Mouse (Mus musculus) heart, adult 2 months (tissue): ENCODE results near the gene Casc3.

ENCODE experiments used
- CTCF ChIP-seq: fragments of 200-600 bp; IDR thresholded peaks from 2 replicates; pipeline ENCODE4 v1.8.1; 2022; ENCODE audit warnings: antibody characterized with exemption, mild to moderate bottlenecking, moderate library complexity
- EP300 ChIP-seq: fragments of 200-500 bp; IDR thresholded peaks from 2 replicates; pipeline ENCODE4 v1.6.1; 2011; ENCODE audit warnings: low read depth, low read length, control low read depth; ENCODE audit not compliant: insufficient read depth
- POLR2A ChIP-seq: fragments of 200-500 bp; IDR thresholded peaks from 2 replicates; pipeline ENCODE4 v1.6.1; 2011; ENCODE audit warnings: mild to moderate bottlenecking, low read depth, low read length, control low read depth; ENCODE audit not compliant: insufficient read depth

DNA sequence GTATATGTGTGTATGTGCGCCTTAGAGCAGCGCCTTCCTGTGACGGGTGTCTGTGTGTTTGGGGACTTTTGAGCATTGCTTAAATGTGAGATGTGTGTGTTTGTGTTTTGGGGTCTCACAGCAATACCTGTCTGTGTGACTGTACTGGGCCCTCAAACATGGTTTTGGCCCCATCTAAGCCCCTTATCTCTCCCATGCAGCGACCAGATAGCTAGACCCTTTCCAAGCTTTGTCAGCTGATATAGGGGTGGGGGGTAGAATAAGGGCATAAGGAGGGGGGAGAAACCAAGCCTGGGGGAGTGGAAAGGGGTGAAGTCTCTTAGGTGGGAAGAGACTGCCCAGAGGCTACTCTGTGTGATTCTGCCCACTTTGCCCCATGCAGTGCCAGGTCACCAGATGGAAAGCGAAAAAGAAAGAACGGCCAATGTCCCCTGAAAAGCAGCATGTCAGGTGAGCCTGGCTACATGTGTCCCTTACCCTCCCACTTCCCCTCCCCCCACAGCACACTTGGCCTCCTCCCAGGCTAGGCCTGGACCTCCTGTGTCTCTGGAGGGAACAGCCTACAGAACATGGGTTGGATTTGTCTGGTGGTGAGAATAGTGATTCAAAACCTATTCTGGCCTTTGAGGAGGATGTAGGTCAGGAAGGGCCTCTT lies 48.9 kb upstream of the Casc3 start:
- TF ChIP-seq POLR2A (no peak), CTCF (no peak), EP300 (no peak)
